Mouse (Mus musculus): ENCODE measurements at regions not wholly inside any gene's neighbourhood (a gene's known extent, or its start where the extent isn't known, plus 50 kb on each side); places are given as distances from the start of the nearest gene placed in this dataset.

GRCm38 (mm10) chr11:84637268-84637667, 111.9 kb upstream of the Lhx1 start:
- no peak for DNase-seq

GRCm38 (mm10) chr11:84634990-84635389, 109.7 kb upstream of the Lhx1 start:
- DNase-seq: no peak

GRCm38 (mm10) chr11:84633300-84633699, 108.0 kb upstream of the Lhx1 start:
- DNase-seq: no peak

- no peak for DNase-seq
These were observed 102.8 kb upstream of the Lhx1 start for GRCm38 (mm10) chr11:84628111-84628510.

GRCm38 (mm10) chr11:84627685-84628084, 102.3 kb upstream of the Lhx1 start:
- DNase-seq: no peak

- DNase-seq: no peak
These were observed 101.9 kb upstream of the Lhx1 start for GRCm38 (mm10) chr11:84627259-84627658.

GRCm38 (mm10) chr11:84624100-84624499, 98.8 kb upstream of the Lhx1 start:
- DNase-seq: no peak

GRCm38 (mm10) chr11:84619713-84620112, 94.4 kb upstream of the Lhx1 start:
- DNase-seq: no peak

GRCm38 (mm10) chr11:84618576-84618975, 93.2 kb upstream of the Lhx1 start:
- DNase-seq: no peak

GRCm38 (mm10) chr11:84612982-84613720, 87.8 kb upstream of the Lhx1 start:
- DNase-seq: no peak

GRCm38 (mm10) chr11:84611625-84611879, 86.2 kb upstream of the Lhx1 start:
- no peak for DNase-seq

- DNase-seq: no peak
These were observed 85.7 kb upstream of the Lhx1 start for GRCm38 (mm10) chr11:84610774-84611624.

GRCm38 (mm10) chr11:84604781-84605180, 79.4 kb upstream of the Lhx1 start:
- DNase-seq: no peak

- no peak for DNase-seq
These were observed 74.0 kb upstream of the Lhx1 start for GRCm38 (mm10) chr11:84599267-84599841.

GRCm38 (mm10) chr11:84597572-84598295, 72.4 kb upstream of the Lhx1 start:
- no peak for DNase-seq

GRCm38 (mm10) chr11:84592715-84593339, 67.5 kb upstream of the Lhx1 start:
- DNase-seq: no peak

GRCm38 (mm10) chr11:84587107-84587506, 61.8 kb upstream of the Lhx1 start:
- no peak for DNase-seq

- DNase-seq: no peak
These were observed 60.3 kb upstream of the Lhx1 start for GRCm38 (mm10) chr11:84585626-84586025.

- no peak for DNase-seq
These were observed 53.6 kb upstream of the Lhx1 start for GRCm38 (mm10) chr11:84578805-84579541.
